Mouse (Mus musculus) liver, embryonic 15.5 days (tissue): Measurements from ENCODE around the gene Epsti1. TPM values are rescaled to one million over a fixed set of nuclear protein-coding genes. Genes with fewer than 3 reads are reported as not detected.
"Not testable (repeated sequence)": the region's sequence is repeated elsewhere in the genome, so short reads cannot be mapped to it uniquely, and the experiment has no call there.

ENCODE experiments used
- ATAC-seq: fragments of 200-750 bp; cut with Nextera tagmentation; 2 replicates; pipeline ENCODE4 v1.8.0; 2017; ENCODE audit warnings: moderate number of reproducible peaks, mild to moderate bottlenecking, moderate library complexity; ENCODE audit not compliant: insufficient read depth
- H3K27ac ChIP-seq: fragments of 300-500 bp; sonication (generic); replicated peaks from 2 replicates; pipeline ENCODE4 v1.5.1; 2015; ENCODE audit warnings: mild to moderate bottlenecking, inconsistent platforms
- H3K27me3 ChIP-seq: fragments of 300-500 bp; sonication (generic); 2 replicates; pipeline ENCODE4 v1.6.1; 2015; ENCODE audit warnings: mild to moderate bottlenecking, inconsistent platforms
- H3K36me3 ChIP-seq: fragments of 300-500 bp; sonication (generic); replicated peaks from 2 replicates; pipeline ENCODE4 v1.6.1; 2015; ENCODE audit warnings: moderate library complexity, mild to moderate bottlenecking, inconsistent platforms
- H3K4me1 ChIP-seq: fragments of 300-500 bp; sonication (generic); replicated peaks from 2 replicates; pipeline ENCODE4 v1.6.1; 2015; ENCODE audit warnings: inconsistent platforms
- H3K4me2 ChIP-seq: fragments of 300-500 bp; sonication (generic); 2 replicates; pipeline ENCODE4 v1.6.1; 2015; ENCODE audit warnings: moderate library complexity, mild to moderate bottlenecking, inconsistent platforms
- H3K4me3 ChIP-seq: fragments of 300-500 bp; sonication (generic); replicated peaks from 2 replicates; pipeline ENCODE4 v1.5.1; 2015; ENCODE audit warnings: mild to moderate bottlenecking, inconsistent platforms
- H3K9ac ChIP-seq: fragments of 300-500 bp; sonication (generic); 2 replicates; pipeline ENCODE4 v1.6.1; 2015; ENCODE audit warnings: moderate library complexity, mild to moderate bottlenecking, inconsistent platforms
- H3K9me3 ChIP-seq: fragments of 300-500 bp; sonication (generic); replicated peaks from 2 replicates; pipeline ENCODE4 v1.6.1; 2016; ENCODE audit warnings: inconsistent platforms
- WGBS: fragments of 180-500 bp; shearing (Covaris S2); methylation state at CpG from one replicate; pipeline ENCODE4 v1.1.7; 2015; ENCODE audit warnings: mixed read lengths; ENCODE audit not compliant: insufficient replicate concordance; 5-methylcytosine and 5-hydroxymethylcytosine counted together
- polyA plus RNA-seq: library from polyadenylated mRNA; unstranded; fragments of >200 nt; fragmentation: Nextera tagmentation; extraction: Ambion mirVana; gene quantifications from 2 replicates; pipeline ENCODE4 v1.2.1, GENCODE M21; 2015

Epsti1 gene
- polyA plus RNA-seq, 1 experiment from 2014 or later = 2.0 TPM

DNA sequence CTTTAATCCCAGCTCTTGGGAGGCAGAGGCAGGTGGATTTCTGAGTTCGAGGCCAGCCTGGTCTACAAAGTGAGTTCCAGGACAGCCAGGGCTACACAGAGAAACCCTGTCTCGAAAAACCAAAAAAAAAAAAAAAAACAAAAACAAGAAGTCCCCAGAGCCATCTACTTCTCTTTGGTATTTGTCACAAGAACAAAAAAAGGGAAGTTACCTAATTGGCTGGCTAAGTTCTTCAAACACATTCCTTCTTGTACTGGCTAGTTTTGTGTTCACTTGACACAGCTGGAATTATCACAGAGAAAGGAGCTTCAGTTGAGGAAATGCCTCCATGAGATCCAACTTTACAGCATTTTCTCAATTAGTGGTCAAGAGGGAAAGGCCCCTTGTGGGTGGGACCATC is 26.2 kb upstream of the Epsti1 start:
- H3K9ac ChIP-seq, H3K4me3 ChIP-seq, H3K27ac ChIP-seq, H3K4me1 ChIP-seq, ATAC-seq, H3K27me3 ChIP-seq, H3K4me2 ChIP-seq, H3K9me3 ChIP-seq, H3K36me3 ChIP-seq: not testable (repeated sequence)
- WGBS = 6% methylated on average over 2 of the region's 2 CpGs

DNA sequence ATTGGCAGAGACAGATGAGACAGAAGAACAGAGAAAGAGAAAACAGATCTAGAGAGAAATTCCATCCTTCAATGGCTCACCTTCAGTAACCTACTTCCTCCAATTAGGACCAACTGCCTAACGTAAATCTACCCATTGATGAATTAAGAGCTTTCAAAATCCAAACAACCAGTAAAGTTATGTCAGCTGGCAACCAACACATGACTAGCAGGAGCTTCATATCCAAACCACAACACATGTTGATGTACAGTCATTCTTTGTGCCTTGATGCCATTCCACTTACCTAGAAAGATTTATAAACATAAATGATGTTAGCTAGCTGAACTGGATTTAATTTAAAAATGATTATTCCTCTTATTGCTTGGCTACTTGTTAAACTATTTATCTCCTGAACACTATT is 22.0 kb upstream of the Epsti1 start:
- H3K4me1 ChIP-seq = no peaks in the 10 kb centered on the region
- no peaks in the 10 kb centered on the region for H3K9me3 ChIP-seq
- no peak overlapping the region for H3K27ac ChIP-seq
- no peak overlapping the region for H3K4me2 ChIP-seq
- H3K36me3 ChIP-seq = no peaks in the 10 kb centered on the region
- H3K9ac ChIP-seq = no peak overlapping the region
- H3K4me3 ChIP-seq = no peak overlapping the region
- no peak for ATAC-seq
- H3K27me3 ChIP-seq = no peaks in the 10 kb centered on the region
- 68% methylated on average over 1 of the region's 1 CpGs for WGBS

GRCm38 (mm10) chr14:77882669-77883068 is 21.4 kb upstream of the Epsti1 start:
- no peak overlapping the region for H3K4me2 ChIP-seq
- WGBS = 53% methylated on average over 6 of the region's 6 CpGs
- no peak overlapping the region for H3K27ac ChIP-seq
- H3K36me3 ChIP-seq = no peaks in the 10 kb centered on the region
- ATAC-seq = no peak
- H3K4me1 ChIP-seq = no peaks in the 10 kb centered on the region
- H3K9ac ChIP-seq = no peak overlapping the region
- H3K4me3 ChIP-seq = no peak overlapping the region
- no peaks in the 10 kb centered on the region for H3K27me3 ChIP-seq
- H3K9me3 ChIP-seq = no peaks in the 10 kb centered on the region

DNA sequence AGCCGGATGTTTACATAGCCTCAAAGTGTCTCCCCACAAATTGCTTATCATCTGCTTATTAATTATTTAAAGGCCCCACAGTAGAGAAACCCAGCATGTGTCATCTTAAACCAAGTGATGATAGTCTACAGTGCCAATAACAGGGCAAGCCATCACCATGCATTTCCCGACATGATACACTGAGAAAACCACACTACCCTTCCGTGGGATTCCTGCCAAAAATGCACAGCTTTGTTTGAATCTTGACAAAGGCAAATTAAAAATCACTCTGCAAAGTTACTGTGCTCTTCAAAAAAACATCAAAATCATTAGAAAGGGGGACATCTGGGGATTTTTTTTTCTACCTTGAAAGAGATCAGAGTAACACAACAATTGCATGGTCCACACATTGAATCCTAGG is 17.7 kb upstream of the Epsti1 start:
- no peaks in the 10 kb centered on the region for H3K27me3 ChIP-seq
- no peak overlapping the region for H3K9ac ChIP-seq
- H3K4me1 ChIP-seq = no peaks in the 10 kb centered on the region
- H3K4me3 ChIP-seq = no peak overlapping the region
- H3K9me3 ChIP-seq = no peaks in the 10 kb centered on the region
- no peak overlapping the region for H3K27ac ChIP-seq
- WGBS = 69% methylated on average over 3 of the region's 3 CpGs
- H3K4me2 ChIP-seq = no peak overlapping the region
- no peak for ATAC-seq
- no peaks in the 10 kb centered on the region for H3K36me3 ChIP-seq

DNA sequence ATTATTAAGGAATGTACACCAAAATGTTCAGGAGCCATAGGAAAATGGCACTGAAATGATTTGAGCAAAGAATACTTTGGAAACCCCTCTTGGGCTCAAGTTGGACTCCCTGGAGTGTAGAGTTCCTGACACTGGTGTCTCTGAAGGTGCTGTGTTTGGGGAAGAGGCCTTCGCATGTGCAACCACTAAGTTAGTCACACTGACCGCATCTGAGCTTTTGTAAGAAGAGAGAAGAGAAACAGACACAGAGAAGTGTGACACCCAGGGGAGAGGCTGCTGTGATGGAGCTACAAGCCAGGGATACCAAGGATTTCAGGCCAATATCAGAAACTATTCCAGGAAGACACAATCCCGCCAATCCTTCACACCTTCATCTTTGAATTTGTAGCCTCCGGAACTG is 17.1 kb upstream of the Epsti1 start:
- no peaks in the 10 kb centered on the region for H3K27me3 ChIP-seq
- no peaks in the 10 kb centered on the region for H3K9me3 ChIP-seq
- H3K4me2 ChIP-seq = no peak overlapping the region
- H3K36me3 ChIP-seq = no peaks in the 10 kb centered on the region
- H3K4me3 ChIP-seq = no peak overlapping the region
- H3K9ac ChIP-seq = no peak overlapping the region
- WGBS = 65% methylated on average over 4 of the region's 4 CpGs
- H3K4me1 ChIP-seq = no peaks in the 10 kb centered on the region
- no peak for ATAC-seq
- no peak overlapping the region for H3K27ac ChIP-seq

DNA sequence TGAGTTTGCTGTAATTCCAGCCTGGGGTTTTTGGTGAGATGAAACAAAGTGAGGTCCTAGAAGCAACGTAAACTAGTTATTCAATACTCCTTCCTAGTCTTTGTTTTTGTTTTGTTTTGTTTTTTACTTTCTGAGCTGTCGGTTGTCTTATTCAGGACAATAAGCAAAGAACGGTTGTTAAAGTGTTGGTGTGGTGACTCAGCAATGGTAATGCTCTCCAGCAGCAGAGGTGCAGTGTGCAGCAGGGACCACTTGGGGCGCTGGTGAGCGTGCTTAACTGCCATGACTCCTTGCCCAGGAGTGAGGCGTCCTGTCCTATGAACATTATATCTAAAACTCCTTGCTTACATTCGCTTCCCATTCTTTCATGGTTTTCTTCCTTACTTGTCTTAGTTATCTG is 14.1 kb upstream of the Epsti1 start:
- 75% methylated on average over 7 of the region's 7 CpGs for WGBS
- Histone ChIP-seq H3K4me1 (no peaks in the 10 kb centered on the region), H3K27me3 (no peaks in the 10 kb centered on the region), H3K4me3 (no peak overlapping the region), H3K9me3 (no peaks in the 10 kb centered on the region), H3K27ac (no peak overlapping the region), H3K9ac (no peak overlapping the region), H3K4me2 (no peak overlapping the region), H3K36me3 (no peaks in the 10 kb centered on the region)
- ATAC-seq = no peak

DNA sequence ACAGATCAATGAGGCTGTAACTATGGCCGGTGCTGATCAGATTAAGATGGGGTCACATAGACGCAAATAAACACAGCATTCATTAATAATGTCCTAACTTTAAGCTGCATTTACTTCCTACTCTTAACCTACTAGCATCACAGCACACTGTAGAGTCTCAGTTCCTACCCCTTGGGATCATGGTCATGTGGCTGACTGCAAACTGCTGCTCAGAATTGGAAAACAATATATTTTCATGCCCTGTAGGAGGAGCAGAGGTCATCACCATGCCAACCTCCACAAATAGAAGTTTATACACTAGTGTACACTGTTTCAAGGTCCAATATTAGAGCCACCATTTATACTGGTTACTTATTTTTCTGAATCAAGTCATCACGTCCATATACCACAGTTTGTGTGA is 8.1 kb upstream of the Epsti1 start:
- H3K4me3 ChIP-seq = no peak overlapping the region
- no peak for ATAC-seq
- no peaks in the 10 kb centered on the region for H3K36me3 ChIP-seq
- H3K27me3 ChIP-seq = no peaks in the 10 kb centered on the region
- no peaks in the 10 kb centered on the region for H3K9me3 ChIP-seq
- H3K27ac ChIP-seq = no peak overlapping the region
- H3K4me2 ChIP-seq = no peak overlapping the region
- WGBS = 65% methylated on average over 3 of the region's 3 CpGs
- H3K9ac ChIP-seq = no peak overlapping the region
- no peaks in the 10 kb centered on the region for H3K4me1 ChIP-seq

GRCm38 (mm10) chr14:77902541-77902940 is 1.5 kb upstream of the Epsti1 start:
- Histone ChIP-seq H3K4me1 (no peaks in the 10 kb centered on the region), H3K4me2 (no peak overlapping the region), H3K9ac (no peak overlapping the region), H3K27ac (no peak overlapping the region), H3K36me3 (no peaks in the 10 kb centered on the region), H3K27me3 (no peaks in the 10 kb centered on the region), H3K4me3 (no peak overlapping the region), H3K9me3 (no peaks in the 10 kb centered on the region)
- WGBS = 58% methylated on average over 3 of the region's 3 CpGs
- ATAC-seq = no peak

DNA sequence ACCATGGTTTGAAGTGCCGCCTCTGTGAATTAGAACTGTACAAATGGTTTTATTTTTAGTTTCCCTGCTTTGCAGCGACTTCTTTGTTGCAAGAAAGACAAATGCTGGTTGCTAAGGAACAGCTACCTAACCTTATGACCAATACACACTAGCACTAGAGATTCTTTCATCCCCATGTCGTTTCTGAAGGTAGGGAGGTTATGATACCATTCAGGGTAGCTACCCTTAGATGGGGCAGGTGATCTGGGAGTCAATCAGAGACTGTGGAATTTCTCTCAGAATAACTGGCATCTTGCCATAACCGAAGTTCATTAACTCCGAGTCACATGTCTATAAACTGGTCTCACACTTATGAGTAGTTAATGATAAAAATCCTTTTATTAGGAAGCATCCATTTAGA is 1.4 kb downstream of the Epsti1 start:
- ATAC-seq = no peak
- H3K4me1 ChIP-seq = no peaks in the 10 kb centered on the region
- no peaks in the 10 kb centered on the region for H3K27me3 ChIP-seq
- H3K9me3 ChIP-seq = no peaks in the 10 kb centered on the region
- no peak overlapping the region for H3K27ac ChIP-seq
- 61% methylated on average over 5 of the region's 5 CpGs for WGBS
- H3K4me3 ChIP-seq = no peak overlapping the region
- H3K4me2 ChIP-seq = no peak overlapping the region
- H3K36me3 ChIP-seq = no peaks in the 10 kb centered on the region
- H3K9ac ChIP-seq = no peak overlapping the region

GRCm38 (mm10) chr14:77906586-77906985 is 2.5 kb downstream of the Epsti1 start:
- H3K4me2 ChIP-seq = no peak overlapping the region
- H3K27me3 ChIP-seq = no peaks in the 10 kb centered on the region
- no peaks in the 10 kb centered on the region for H3K9me3 ChIP-seq
- H3K27ac ChIP-seq = no peak overlapping the region
- no peaks in the 10 kb centered on the region for H3K36me3 ChIP-seq
- no peak for ATAC-seq
- 69% methylated on average over 5 of the region's 5 CpGs for WGBS
- no peak overlapping the region for H3K4me3 ChIP-seq
- no peaks in the 10 kb centered on the region for H3K4me1 ChIP-seq
- H3K9ac ChIP-seq = no peak overlapping the region

- Histone ChIP-seq H3K27me3 (no peaks in the 10 kb centered on the region), H3K9me3 (no peaks in the 10 kb centered on the region), H3K36me3 (no peaks in the 10 kb centered on the region), H3K9ac (no peak overlapping the region), H3K4me3 (no peak overlapping the region), H3K27ac (no peak overlapping the region), H3K4me2 (no peak overlapping the region), H3K4me1 (no peaks in the 10 kb centered on the region)
- no peak for ATAC-seq
- 76% methylated on average over 5 of the region's 5 CpGs for WGBS
Observed at GRCm38 (mm10) chr14:77915776-77916175, 11.7 kb downstream of the Epsti1 start.

- no peak overlapping the region for H3K4me3 ChIP-seq
Observed at GRCm38 (mm10) chr14:77921641-77922040, 17.6 kb downstream of the Epsti1 start.

More at GRCm38 (mm10) chr14:77921641-77922040, 17.6 kb downstream of the Epsti1 start:
- Histone ChIP-seq H3K9ac (no peak overlapping the region), H3K9me3 (no peaks in the 10 kb centered on the region), H3K27me3 (no peaks in the 10 kb centered on the region), H3K4me2 (no peak overlapping the region), H3K36me3 (no peaks in the 10 kb centered on the region), H3K27ac (no peak overlapping the region), H3K4me1 (no peaks in the 10 kb centered on the region)
- WGBS = 77% methylated on average over 8 of the region's 8 CpGs
- ATAC-seq = no peak
